Mouse (Mus musculus) spleen, adult 12 weeks (tissue): ENCODE data around the gene Pde4c.

ENCODE experiments used
- DNase-seq: peaks from one replicate; pipeline ENCODE4 v3.0.0; 2022; ENCODE audit warnings: low spot score

The Pde4c gene

GRCm38 (mm10) chr8:70723486-70724210, at the start of gene Pde4c:
Gene Pde4c (plus strand): TSS chr8:70723720.
- DNase-seq = no peak

- no peak for DNase-seq
Measured at GRCm38 (mm10) chr8:70674109-70674508, 49.4 kb upstream of the Pde4c start.

GRCm38 (mm10) chr8:70674716-70675115, 48.8 kb upstream of the Pde4c start:
- peak; percentile 25 for DNase-seq

- no peak for DNase-seq
Measured at GRCm38 (mm10) chr8:70675336-70675735, 48.2 kb upstream of the Pde4c start.

GRCm38 (mm10) chr8:70677451-70678080, 46.0 kb upstream of the Pde4c start:
- no peak for DNase-seq

GRCm38 (mm10) chr8:70678679-70679078, 44.8 kb upstream of the Pde4c start:
- DNase-seq = no peak

GRCm38 (mm10) chr8:70679404-70679803, 44.1 kb upstream of the Pde4c start:
- no peak for DNase-seq

GRCm38 (mm10) chr8:70680039-70680438, 43.5 kb upstream of the Pde4c start:
- DNase-seq = no peak

- DNase-seq = no peak
Measured at GRCm38 (mm10) chr8:70681410-70681809, 42.1 kb upstream of the Pde4c start.

- no peak for DNase-seq
Measured at GRCm38 (mm10) chr8:70682193-70682592, 41.3 kb upstream of the Pde4c start.

GRCm38 (mm10) chr8:70682692-70683091, 40.8 kb upstream of the Pde4c start:
- DNase-seq = no peak

- DNase-seq = no peak
Measured at GRCm38 (mm10) chr8:70684291-70684690, 39.2 kb upstream of the Pde4c start.

GRCm38 (mm10) chr8:70687576-70687975, 35.9 kb upstream of the Pde4c start:
- no peak for DNase-seq

GRCm38 (mm10) chr8:70688136-70688535, 35.4 kb upstream of the Pde4c start:
- DNase-seq = no peak

- no peak for DNase-seq
Measured at GRCm38 (mm10) chr8:70689892-70690390, 33.6 kb upstream of the Pde4c start.

- DNase-seq = no peak
Measured at GRCm38 (mm10) chr8:70691230-70691629, 32.3 kb upstream of the Pde4c start.

GRCm38 (mm10) chr8:70691727-70692231, 31.7 kb upstream of the Pde4c start:
- no peak for DNase-seq

GRCm38 (mm10) chr8:70693636-70694035, 29.9 kb upstream of the Pde4c start:
- no peak for DNase-seq

- DNase-seq = no peak
Measured at GRCm38 (mm10) chr8:70695318-70696018, 28.1 kb upstream of the Pde4c start.

GRCm38 (mm10) chr8:70696019-70696885, 27.3 kb upstream of the Pde4c start:
- peak; percentile 55 for DNase-seq

- no peak for DNase-seq
Measured at GRCm38 (mm10) chr8:70696946-70697345, 26.6 kb upstream of the Pde4c start.
